Mouse (Mus musculus): ENCODE results near the gene Fgfr2. TPM values are rescaled to one million over a fixed set of nuclear protein-coding genes. Genes with fewer than 3 reads are reported as not detected.

Fgfr2 gene
- total RNA-seq, 1 experiment from 2014 or later, result not detected

GRCm38 (mm10) chr7:131542115-131542871 is 1580.9 kb downstream of the Fgfr2 start, which contains the start of gene Hmx3:
Hmx3 (plus strand) TSS chr7:131542867.

GRCm38 (mm10) chr7:131410416-131411058 is 1712.6 kb downstream of the Fgfr2 start, which contains the start of the genes Ikzf5 and Acadsb:
Ikzf5 (minus strand) TSS chr7:131410521.
Acadsb (plus strand) TSS chr7:131410601.

GRCm38 (mm10) chr7:131370648-131371469 is 1752.3 kb downstream of the Fgfr2 start, which contains the start of gene Pstk:
Pstk (plus strand) TSS chr7:131371141.

GRCm38 (mm10) chr7:131362615-131363300 is 1760.4 kb downstream of the Fgfr2 start, which contains the start of gene 2310057M21Rik:
2310057M21Rik (minus strand) TSS chr7:131362759.

GRCm38 (mm10) chr7:131333564-131333963 is 1789.6 kb downstream of the Fgfr2 start, which contains the start of gene Fam24a:
Fam24a (plus strand) TSS chr7:131333864.

GRCm38 (mm10) chr7:131329416-131329815 is 1793.7 kb downstream of the Fgfr2 start, which contains the start of gene Fam24b:
Fam24b (minus strand) TSS chr7:131329516.

GRCm38 (mm10) chr7:131322192-131322591 is 1801.0 kb downstream of the Fgfr2 start, which contains the start of gene Cuzd1:
Cuzd1 (minus strand) TSS chr7:131322292.

GRCm38 (mm10) chr7:131174121-131174520 is 1949.0 kb downstream of the Fgfr2 start, which contains the start of gene 5430419D17Rik:
5430419D17Rik (plus strand) TSS chr7:131174402.

GRCm38 (mm10) chr7:131146214-131146613 is 1976.9 kb downstream of the Fgfr2 start, which contains the start of gene 4933402N03Rik:
4933402N03Rik (minus strand) TSS chr7:131146314.

GRCm38 (mm10) chr7:131031755-131032154 is 2091.4 kb downstream of the Fgfr2 start, which contains the start of gene Dmbt1:
Dmbt1 (plus strand) TSS chr7:131032053.

GRCm38 (mm10) chr7:130935793-130936471 is 2187.2 kb downstream of the Fgfr2 start, which contains the start of gene Htra1:
Htra1 (plus strand) TSS chr7:130936111.

GRCm38 (mm10) chr7:130865613-130866591 is 2257.2 kb downstream of the Fgfr2 start, which contains the start of gene Plekha1:
Plekha1 (plus strand) TSS chr7:130865756.

GRCm38 (mm10) chr7:130773914-130774630 is 2349.1 kb downstream of the Fgfr2 start, which contains the start of gene Btbd16:
Btbd16 (plus strand) TSS chr7:130774069.

GRCm38 (mm10) chr7:130577388-130578003 is 2545.7 kb downstream of the Fgfr2 start, which contains the start of gene Tacc2:
Tacc2 (plus strand) TSS chr7:130577438.

GRCm38 (mm10) chr7:130572821-130573220 is 2550.3 kb downstream of the Fgfr2 start, which contains the start of gene Nsmce4a:
Nsmce4a (minus strand) TSS chr7:130573118.

GRCm38 (mm10) chr7:130520049-130520425 is 2603.1 kb downstream of the Fgfr2 start, which contains the start of gene Ate1:
Ate1 (minus strand) TSS chr7:130520369.

Measured in B cell, adult (primary cell).